In genomic region chr1:179645101-179645979, GRCm38 (mm10) we compare ENCODE assay signal across 8 mouse cellular contexts. TPM values are rescaled to one million over a fixed set of nuclear protein-coding genes. Genes with fewer than 3 reads are reported as not detected.
DNase-seq lines count a peak whose midpoint lies in the region; ATAC-seq and TF ChIP-seq lines count a peak whose summit lies in the region.

No protein-coding gene starts in this region.

- ATAC-seq in forebrain, embryonic 13.5 days = peak; percentile 84
- ATAC-seq in liver, postnatal 0 days = peak; percentile 74
- ATAC-seq in neural tube, embryonic 15.5 days (ENCODE audit: low FRiP score) = peak; percentile 75; the same call in 1 of the 2 replicates

- H3K4me3 ChIP-seq in ES-Bruce4 (ENCODE audit: low read depth, low read length) = no peak overlapping the region
- H3K4me3 ChIP-seq in forebrain, embryonic 13.5 days = no peak overlapping the region
- no peak overlapping the region for H3K4me3 ChIP-seq in liver, postnatal 0 days (ENCODE audit: low read depth, low read length)
- H3K4me3 ChIP-seq in neural tube, embryonic 15.5 days (replicated peaks) = peak overlapping the region; percentile 25

- no peak for TF ChIP-seq POLR2A in ES-Bruce4 (IDR thresholded peaks at IDR 0.05; ENCODE audit: insufficient read depth, low read length)

- peak; percentile 82 for TF ChIP-seq CTCF in ES-Bruce4 (IDR thresholded peaks at IDR 0.05; ENCODE audit: low read depth, low read length)
- TF ChIP-seq CTCF in liver, postnatal 0 days (IDR thresholded peaks at IDR 0.05; ENCODE audit: low read depth) = peak; percentile 87

- TF ChIP-seq EP300 in ES-Bruce4 (IDR thresholded peaks at IDR 0.05; ENCODE audit: insufficient read depth, low read depth, low read length) = no peak
- TF ChIP-seq EP300 in liver, postnatal 0 days (IDR thresholded peaks at IDR 0.05; ENCODE audit: low read depth) = no peak

- DNase-seq in c-Kit-positive CD71-positive TER-119-positive erythroid progenitor cells, embryonic 14.5 days (ENCODE audit: low spot score) = peak; percentile 65
- peak; percentile 87 to 91 for DNase-seq in heart, postnatal 10 days
- DNase-seq in large intestine, adult 2 months (ENCODE audit: low read depth, low spot score) = peak; percentile 40
- peak; percentile 73 for DNase-seq in liver, postnatal 0 days
- DNase-seq in testis, postnatal 10 days (ENCODE audit: low spot score) = peak; percentile 83

- 64% methylated on average over 13 of the region's 13 CpGs for WGBS in forebrain, embryonic 13.5 days
- WGBS in large intestine, adult 2 months = 49% methylated on average over 13 of the region's 13 CpGs
- WGBS in liver, postnatal 0 days (ENCODE audit: insufficient replicate concordance) = 50% methylated on average over 13 of the region's 13 CpGs
- 65% methylated on average over 13 of the region's 13 CpGs for WGBS in neural tube, embryonic 15.5 days

- no peaks in the 10 kb centered on the region for H3K27me3 ChIP-seq in ES-Bruce4 (ENCODE audit: control insufficient read depth, insufficient read depth, low read length, poor library complexity, severe bottlenecking)
- no peaks in the 10 kb centered on the region for H3K27me3 ChIP-seq in forebrain, embryonic 13.5 days
- no peaks in the 10 kb centered on the region for H3K27me3 ChIP-seq in liver, postnatal 0 days (ENCODE audit: insufficient read depth, low read length)
- H3K27me3 ChIP-seq in neural tube, embryonic 15.5 days (replicated peaks) = no peaks in the 10 kb centered on the region

- no peaks in the 10 kb centered on the region for H3K4me1 ChIP-seq in ES-Bruce4 (ENCODE audit: control insufficient read depth, insufficient read depth, low read length)
- H3K4me1 ChIP-seq in forebrain, embryonic 13.5 days = 0 out of 2 replicates have a peak, but pooled peaks cover 3% of the 10 kb centered on the region
- H3K4me1 ChIP-seq in liver, postnatal 0 days (ENCODE audit: insufficient read depth) = peaks cover 1% of the 10 kb centered on the region
- peaks cover 8% of the 10 kb centered on the region; the same call in 1 of the 2 replicates for H3K4me1 ChIP-seq in neural tube, embryonic 15.5 days

- intact Hi-C loops in heart, postnatal 10 days (cut with DNase I) = loop anchor here (10.0 kb wide), 2 partner anchors 89 to 199 kb away; no protein-coding TSS in a partner anchor

- no peak overlapping the region for H3K9ac ChIP-seq in ES-Bruce4 (ENCODE audit: low read depth, poor library complexity, severe bottlenecking)
- no peak overlapping the region for H3K9ac ChIP-seq in forebrain, embryonic 13.5 days
- 0 out of 2 replicates have a peak overlapping the region, but pooled peaks have one; percentile 17 for H3K9ac ChIP-seq in liver, postnatal 0 days (replicated peaks)
- no peak overlapping the region; the same call in 1 of the 2 replicates for H3K9ac ChIP-seq in neural tube, embryonic 15.5 days (replicated peaks)

- H3K36me3 ChIP-seq in ES-Bruce4 (ENCODE audit: control insufficient read depth, insufficient read depth, low read length, poor library complexity, severe bottlenecking) = no peaks in the 10 kb centered on the region
- no peaks in the 10 kb centered on the region for H3K36me3 ChIP-seq in forebrain, embryonic 13.5 days (ENCODE audit: poor library complexity, severe bottlenecking)
- H3K36me3 ChIP-seq in liver, postnatal 0 days (replicated peaks; ENCODE audit: insufficient read depth, low read length) = no peaks in the 10 kb centered on the region
- no peaks in the 10 kb centered on the region for H3K36me3 ChIP-seq in neural tube, embryonic 15.5 days

- peak overlapping the region; percentile 47 for H3K4me2 ChIP-seq in forebrain, embryonic 13.5 days
- no peak overlapping the region for H3K4me2 ChIP-seq in liver, postnatal 0 days (ENCODE audit: low read depth, low read length)
- H3K4me2 ChIP-seq in neural tube, embryonic 15.5 days = peak overlapping the region; percentile 56

- no peak overlapping the region for H3K27ac ChIP-seq in ES-Bruce4 (ENCODE audit: insufficient read depth, low read length)
- no peak overlapping the region for H3K27ac ChIP-seq in forebrain, embryonic 13.5 days
- H3K27ac ChIP-seq in liver, postnatal 0 days (ENCODE audit: low read depth) = no peak overlapping the region
- no peak overlapping the region for H3K27ac ChIP-seq in neural tube, embryonic 15.5 days (replicated peaks)

- H3K9me3 ChIP-seq in ES-Bruce4 (replicated peaks; ENCODE audit: control insufficient read depth, insufficient read depth, low read length, poor library complexity, severe bottlenecking) = no peaks in the 10 kb centered on the region
- no peaks in the 10 kb centered on the region for H3K9me3 ChIP-seq in forebrain, embryonic 13.5 days (replicated peaks)
- H3K9me3 ChIP-seq in liver, postnatal 0 days (ENCODE audit: low read length) = no peaks in the 10 kb centered on the region
- no peaks in the 10 kb centered on the region for H3K9me3 ChIP-seq in neural tube, embryonic 15.5 days (replicated peaks)

RNA-seq across cellular contexts. Expression of gene Sccpdh, which starts 22.7 kb away (rescaled TPM):
- 44.2 and 48.5 TPM in 2 replicates for polyA plus RNA-seq in ES-Bruce4 (2011; ENCODE audit: insufficient read depth, insufficient read length, low read depth, missing spikeins)
- 87.5 and 91.5 TPM in 2 replicates for polyA plus RNA-seq in forebrain, embryonic 13.5 days (2015; fragmentation: Nextera tagmentation; extraction: Ambion mirVana)
- 10 to 100 TPM; 68.9 to 70.8 TPM for total RNA-seq in heart, postnatal 10 days (2021)
- 15.1 and 17.0 TPM in 2 replicates for polyA plus RNA-seq in large intestine, adult 2 months (2012; rRNA removed)
- 9.0 and 9.9 TPM in 2 replicates for polyA plus RNA-seq in liver, postnatal 0 days (2015; fragmentation: Nextera tagmentation; extraction: Ambion mirVana)
- 166 and 190 TPM in 2 replicates for polyA plus RNA-seq in neural tube, embryonic 15.5 days (2015; fragmentation: Nextera tagmentation; extraction: Ambion mirVana)
